Mouse (Mus musculus): ENCODE results near the gene Fgfr2. TPM values are rescaled to one million over a fixed set of nuclear protein-coding genes. Genes with fewer than 3 reads are reported as not detected.

The Fgfr2 gene
- polyA plus RNA-seq, 1 experiment: 14.7 TPM

DNA sequence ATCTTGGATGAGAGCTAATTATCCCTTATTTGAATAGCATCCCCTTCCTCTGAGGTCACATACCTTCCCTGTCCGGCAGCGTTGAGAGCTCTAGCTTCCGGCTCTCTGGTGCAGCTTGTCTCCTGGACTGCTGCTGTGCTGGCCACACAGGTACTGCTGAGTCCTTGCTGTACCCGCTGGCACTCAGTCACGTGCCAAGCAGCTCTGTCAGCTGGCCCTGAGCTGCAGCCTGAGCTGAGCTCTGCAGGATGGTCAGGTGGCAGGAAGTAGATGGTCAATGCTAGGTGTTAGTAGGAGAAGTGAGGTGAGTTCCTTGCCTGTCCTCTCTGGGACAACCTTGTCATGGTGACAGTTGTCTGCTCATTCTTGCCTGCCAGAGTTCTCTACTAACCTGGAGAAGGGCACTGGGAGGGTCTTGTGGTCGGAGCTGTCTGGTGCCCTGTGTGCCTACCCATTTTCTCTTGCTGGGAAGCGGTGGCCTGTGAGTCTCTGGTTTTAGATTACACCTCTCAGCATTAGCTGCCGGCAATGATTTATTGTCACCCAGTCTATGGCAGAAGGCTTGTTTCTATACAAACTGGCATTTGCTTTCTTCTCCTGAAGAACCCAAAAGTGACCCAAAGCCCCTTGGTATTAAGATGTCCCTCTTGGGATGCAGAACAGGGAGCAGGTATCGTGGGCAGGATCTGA lies 2402.4 kb downstream of the Fgfr2 start:
- H3K4me3 ChIP-seq (ENCODE audit: low read depth, low read length): no peak overlapping the region
- peaks cover 10% of the 10 kb centered on the region for H3K36me3 ChIP-seq (ENCODE audit: control insufficient read depth, insufficient read depth, low read length)
- 66% methylated on average over 9 of the region's 9 CpGs for WGBS
- H3K27ac ChIP-seq (ENCODE audit: insufficient read depth, low read depth, low read length): no peak overlapping the region
- H3K27me3 ChIP-seq (ENCODE audit: control insufficient read depth, insufficient read depth, low read length): no peaks in the 10 kb centered on the region
- peaks cover 5% of the 10 kb centered on the region for H3K4me1 ChIP-seq (ENCODE audit: control insufficient read depth, insufficient read depth, insufficient read length, low read length)
- TF ChIP-seq POLR2A (IDR thresholded peaks at IDR 0.05; ENCODE audit: low read depth, low read length): no peak
- TF ChIP-seq CTCF (IDR thresholded peaks at IDR 0.05; ENCODE audit: extremely low read depth, insufficient read length, insufficient replicate concordance, low read depth, low read length): no peak

DNA sequence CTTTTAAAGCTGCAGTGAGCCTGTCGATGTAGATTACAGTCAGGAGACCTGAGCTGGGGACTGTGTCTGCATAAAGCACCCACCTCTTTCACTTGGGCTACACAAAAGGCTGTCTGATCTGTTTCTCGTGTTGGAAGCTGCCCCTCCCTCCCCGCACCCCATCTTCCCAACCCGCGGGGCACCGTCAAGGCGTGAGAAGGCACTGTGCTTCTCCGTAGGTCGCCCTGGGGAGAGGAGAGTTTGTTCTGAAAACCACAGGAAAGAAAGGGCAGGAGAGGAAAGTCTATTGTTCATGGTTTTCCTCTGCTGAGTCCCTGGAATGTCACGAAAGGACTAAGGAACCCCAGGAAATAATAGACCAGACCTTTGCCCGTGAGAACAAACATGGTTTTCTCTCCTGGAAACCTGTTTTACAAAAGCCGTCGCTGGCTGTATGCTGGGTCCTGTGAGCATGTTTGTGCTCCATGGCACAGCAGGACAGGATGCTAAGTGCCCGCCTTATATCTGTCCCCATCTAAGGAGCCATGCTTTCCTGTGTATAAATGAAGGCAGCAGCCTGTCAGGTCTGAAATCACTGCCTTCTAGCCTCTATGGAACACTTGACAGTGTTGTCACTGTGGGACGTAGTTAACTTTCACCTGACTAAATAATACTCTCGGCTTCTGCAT lies 2403.1 kb downstream of the Fgfr2 start:
- H3K4me1 ChIP-seq (ENCODE audit: control insufficient read depth, insufficient read depth, insufficient read length, low read length): peaks cover 5% of the 10 kb centered on the region
- no peak overlapping the region for H3K4me3 ChIP-seq (ENCODE audit: low read depth, low read length)
- peaks cover 10% of the 10 kb centered on the region for H3K36me3 ChIP-seq (ENCODE audit: control insufficient read depth, insufficient read depth, low read length)
- TF ChIP-seq CTCF (IDR thresholded peaks at IDR 0.05; ENCODE audit: extremely low read depth, insufficient read length, insufficient replicate concordance, low read depth, low read length) (no peak), POLR2A (IDR thresholded peaks at IDR 0.05; ENCODE audit: low read depth, low read length) (no peak)
- H3K27me3 ChIP-seq (ENCODE audit: control insufficient read depth, insufficient read depth, low read length): no peaks in the 10 kb centered on the region
- 22% methylated on average over 16 of the region's 16 CpGs for WGBS
- no peak overlapping the region for H3K27ac ChIP-seq (ENCODE audit: insufficient read depth, low read depth, low read length)

DNA sequence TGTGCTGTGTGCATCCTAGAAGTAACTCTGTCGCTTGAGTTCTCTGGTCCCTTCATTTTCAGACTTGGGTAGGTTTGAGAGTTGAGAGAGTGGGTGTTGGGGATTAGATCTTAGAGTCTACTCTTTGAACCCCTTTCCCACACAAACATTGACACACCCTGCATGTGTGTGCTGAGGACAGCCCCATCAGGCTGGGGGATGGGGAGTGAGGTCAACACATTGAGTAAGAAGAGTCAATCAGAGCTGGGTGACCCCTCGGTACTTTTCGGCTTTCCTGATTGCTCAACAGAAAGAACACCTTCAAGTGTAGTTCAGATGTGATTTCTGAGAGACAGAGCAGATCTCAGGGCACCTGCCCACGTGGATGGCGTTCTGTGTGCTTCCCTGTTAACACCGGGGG lies 2406.2 kb downstream of the Fgfr2 start:
- Histone ChIP-seq H3K27me3 (ENCODE audit: control insufficient read depth, insufficient read depth, low read length) (no peaks in the 10 kb centered on the region), H3K27ac (ENCODE audit: insufficient read depth, low read depth, low read length) (no peak overlapping the region), H3K4me1 (ENCODE audit: control insufficient read depth, insufficient read depth, insufficient read length, low read length) (peaks cover 6% of the 10 kb centered on the region), H3K36me3 (ENCODE audit: control insufficient read depth, insufficient read depth, low read length) (peaks cover 10% of the 10 kb centered on the region), H3K4me3 (ENCODE audit: low read depth, low read length) (no peak overlapping the region)
- WGBS: 91% methylated on average over 6 of the region's 6 CpGs
- TF ChIP-seq POLR2A (IDR thresholded peaks at IDR 0.05; ENCODE audit: low read depth, low read length) (no peak), CTCF (IDR thresholded peaks at IDR 0.05; ENCODE audit: extremely low read depth, insufficient read length, insufficient replicate concordance, low read depth, low read length) (no peak)

DNA sequence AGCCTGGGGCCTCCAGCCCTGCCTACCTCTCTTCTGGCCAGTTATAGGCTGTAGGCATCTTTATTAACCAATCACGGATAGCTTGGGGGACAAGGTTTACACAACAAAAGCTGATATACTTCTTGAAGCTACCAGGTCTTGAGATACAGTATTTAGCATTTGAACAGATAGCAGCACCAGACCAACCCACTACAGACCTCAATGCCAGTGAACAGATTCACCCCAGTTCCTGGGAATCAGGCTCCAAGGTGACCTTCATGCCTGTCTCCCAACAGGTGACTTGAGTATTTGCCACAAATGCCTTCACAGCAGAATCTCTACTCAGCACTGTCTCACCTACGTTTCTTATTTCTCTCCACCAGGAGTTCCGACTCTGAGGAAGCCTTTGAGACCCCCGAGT lies 2406.8 kb downstream of the Fgfr2 start:
- Histone ChIP-seq H3K27me3 (ENCODE audit: control insufficient read depth, insufficient read depth, low read length) (no peaks in the 10 kb centered on the region), H3K4me1 (ENCODE audit: control insufficient read depth, insufficient read depth, insufficient read length, low read length) (peaks cover 9% of the 10 kb centered on the region), H3K4me3 (ENCODE audit: low read depth, low read length) (no peak overlapping the region), H3K36me3 (ENCODE audit: control insufficient read depth, insufficient read depth, low read length) (peaks cover 10% of the 10 kb centered on the region), H3K27ac (ENCODE audit: insufficient read depth, low read depth, low read length) (no peak overlapping the region)
- TF ChIP-seq CTCF (IDR thresholded peaks at IDR 0.05; ENCODE audit: extremely low read depth, insufficient read length, insufficient replicate concordance, low read depth, low read length): no peak
- TF ChIP-seq POLR2A (IDR thresholded peaks at IDR 0.05; ENCODE audit: low read depth, low read length): no peak
- 94% methylated on average over 4 of the region's 4 CpGs for WGBS

DNA sequence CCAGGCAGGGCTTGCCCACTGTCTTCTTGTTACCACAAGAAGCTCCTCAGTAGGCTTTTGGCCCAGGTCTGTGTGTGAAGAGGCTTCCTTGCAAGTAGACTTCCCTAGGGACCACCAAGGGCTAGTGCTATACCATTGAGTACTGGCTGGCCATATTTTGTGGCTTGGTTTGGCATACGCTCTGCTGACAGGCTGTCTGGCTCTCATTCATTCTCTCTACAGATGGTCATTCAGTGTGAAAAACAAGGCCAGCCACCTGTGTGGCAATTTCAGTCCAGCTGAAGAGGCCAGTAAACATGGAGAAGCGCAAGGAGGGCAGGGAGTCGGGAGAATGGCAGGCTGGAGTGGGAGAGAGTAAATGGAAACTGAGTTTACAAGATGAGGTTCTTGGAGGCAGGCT lies 2407.7 kb downstream of the Fgfr2 start:
- Histone ChIP-seq H3K4me1 (ENCODE audit: control insufficient read depth, insufficient read depth, insufficient read length, low read length) (peaks cover 10% of the 10 kb centered on the region), H3K36me3 (ENCODE audit: control insufficient read depth, insufficient read depth, low read length) (peaks cover 10% of the 10 kb centered on the region), H3K27ac (ENCODE audit: insufficient read depth, low read depth, low read length) (no peak overlapping the region), H3K27me3 (ENCODE audit: control insufficient read depth, insufficient read depth, low read length) (no peaks in the 10 kb centered on the region), H3K4me3 (ENCODE audit: low read depth, low read length) (no peak overlapping the region)
- 95% methylated on average over 3 of the region's 3 CpGs for WGBS
- TF ChIP-seq POLR2A (IDR thresholded peaks at IDR 0.05; ENCODE audit: low read depth, low read length) (no peak), CTCF (IDR thresholded peaks at IDR 0.05; ENCODE audit: extremely low read depth, insufficient read length, insufficient replicate concordance, low read depth, low read length) (no peak)

DNA sequence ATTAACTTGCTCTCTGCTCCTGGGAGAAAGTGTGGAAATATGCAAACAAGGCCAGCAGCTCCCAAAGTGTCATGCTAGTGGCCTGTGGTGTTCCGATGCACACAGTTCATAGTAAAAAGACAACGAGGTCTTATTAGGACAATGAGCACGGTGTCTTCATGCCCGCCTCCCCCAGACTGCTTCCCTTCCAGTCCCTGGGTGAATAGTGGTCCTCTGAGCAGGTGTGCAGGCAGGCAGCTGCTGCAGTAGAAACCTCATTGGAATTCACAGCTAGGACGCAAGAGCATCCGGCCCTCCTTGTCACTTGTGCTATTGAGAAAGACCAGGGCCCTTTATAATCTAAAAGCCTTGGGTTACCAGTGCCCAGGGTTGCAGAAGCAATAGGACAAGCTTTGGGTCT lies 2409.8 kb downstream of the Fgfr2 start:
- no peaks in the 10 kb centered on the region for H3K27me3 ChIP-seq (ENCODE audit: control insufficient read depth, insufficient read depth, low read length)
- H3K27ac ChIP-seq (ENCODE audit: insufficient read depth, low read depth, low read length): no peak overlapping the region
- peaks cover 20% of the 10 kb centered on the region; the same call in 1 of the 2 replicates for H3K4me1 ChIP-seq (ENCODE audit: control insufficient read depth, insufficient read depth, insufficient read length, low read length)
- 86% methylated on average over 6 of the region's 6 CpGs for WGBS
- H3K4me3 ChIP-seq (ENCODE audit: low read depth, low read length): no peak overlapping the region
- TF ChIP-seq CTCF (IDR thresholded peaks at IDR 0.05; ENCODE audit: extremely low read depth, insufficient read length, insufficient replicate concordance, low read depth, low read length) (no peak), POLR2A (IDR thresholded peaks at IDR 0.05; ENCODE audit: low read depth, low read length) (no peak)
- peaks cover 10% of the 10 kb centered on the region for H3K36me3 ChIP-seq (ENCODE audit: control insufficient read depth, insufficient read depth, low read length)

DNA sequence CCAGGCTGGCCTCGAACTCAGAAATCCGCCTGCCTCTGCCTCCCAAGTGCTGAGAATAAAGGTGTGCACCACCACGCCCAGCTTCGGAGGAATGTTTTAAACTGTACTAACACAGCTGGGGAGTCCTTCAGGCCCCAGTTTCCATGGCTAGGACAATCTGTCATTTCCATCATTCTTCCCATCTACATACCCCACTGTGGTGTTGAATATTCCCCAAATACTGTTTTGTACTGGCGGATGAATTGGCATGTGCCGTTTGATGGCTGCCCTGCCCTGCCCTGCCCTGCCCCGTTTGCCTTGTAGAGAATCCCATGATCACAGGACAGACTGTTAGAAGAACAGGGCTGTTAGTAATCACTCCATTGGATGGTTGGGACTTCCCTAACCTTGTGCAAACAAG lies 2411.3 kb downstream of the Fgfr2 start:
- Histone ChIP-seq H3K27me3 (ENCODE audit: control insufficient read depth, insufficient read depth, low read length) (no peaks in the 10 kb centered on the region), H3K27ac (ENCODE audit: insufficient read depth, low read depth, low read length) (no peak overlapping the region; the same call in 1 of the 2 replicates), H3K36me3 (ENCODE audit: control insufficient read depth, insufficient read depth, low read length) (peaks cover 6% of the 10 kb centered on the region), H3K4me1 (ENCODE audit: control insufficient read depth, insufficient read depth, insufficient read length, low read length) (peaks cover 24% of the 10 kb centered on the region; the same call in 1 of the 2 replicates), H3K4me3 (ENCODE audit: low read depth, low read length) (no peak overlapping the region)
- 47% methylated on average over 7 of the region's 7 CpGs for WGBS
- TF ChIP-seq CTCF (IDR thresholded peaks at IDR 0.05; ENCODE audit: extremely low read depth, insufficient read length, insufficient replicate concordance, low read depth, low read length): no peak
- TF ChIP-seq POLR2A (IDR thresholded peaks at IDR 0.05; ENCODE audit: low read depth, low read length): no peak

Data from small intestine, adult 2 months (tissue).